Mouse (Mus musculus) intestine, embryonic 14.5 days (tissue): ENCODE measurements around the gene Ly6g6c. TPM values are rescaled to one million over a fixed set of nuclear protein-coding genes. Genes with fewer than 3 reads are reported as not detected.

Source experiments
- ATAC-seq: fragments of 200-750 bp; cut with Nextera tagmentation; replicated peaks from 2 replicates; pipeline ENCODE4 v1.8.0; 2017; ENCODE audit warnings: low read depth, moderate number of reproducible peaks, moderate TSS enrichment, moderate library complexity; ENCODE audit not compliant: low FRiP score, low TSS enrichment
- DNase-seq: peaks from one replicate; pipeline ENCODE4 v3.0.0-alpha.2; 2018; ENCODE audit warnings: low spot score
- H3K27ac ChIP-seq: fragments of 300-500 bp; sonication (generic); 2 replicates; pipeline ENCODE4 v1.5.1; 2014; ENCODE audit warnings: low read depth, mild to moderate bottlenecking, control low read depth
- H3K27me3 ChIP-seq: fragments of 300-500 bp; sonication (generic); replicated peaks from 2 replicates; pipeline ENCODE4 v1.6.1; 2014; ENCODE audit warnings: low read length, control low read depth; ENCODE audit not compliant: control insufficient read depth, insufficient read depth
- H3K36me3 ChIP-seq: fragments of 300-500 bp; sonication (generic); 2 replicates; pipeline ENCODE4 v1.6.1; 2014; ENCODE audit warnings: low read length, control low read depth; ENCODE audit not compliant: control insufficient read depth, insufficient read depth
- H3K4me1 ChIP-seq: fragments of 300-500 bp; sonication (generic); replicated peaks from 2 replicates; pipeline ENCODE4 v1.6.1; 2014; ENCODE audit warnings: low read length, control low read depth, mixed read lengths; ENCODE audit not compliant: control insufficient read depth, insufficient read depth
- H3K4me2 ChIP-seq: fragments of 300-500 bp; sonication (generic); 2 replicates; pipeline ENCODE4 v1.6.1; 2014; ENCODE audit warnings: low read length
- H3K4me3 ChIP-seq: fragments of 300-500 bp; sonication (generic); 2 replicates; pipeline ENCODE4 v1.5.1; 2014; ENCODE audit warnings: low read depth, low read length, control low read depth, mixed read lengths
- H3K9ac ChIP-seq: fragments of 300-500 bp; sonication (generic); 2 replicates; pipeline ENCODE4 v1.6.1; 2014; ENCODE audit warnings: mild to moderate bottlenecking, low read length
- H3K9me3 ChIP-seq: fragments of 300-500 bp; sonication (generic); 2 replicates; pipeline ENCODE4 v1.6.1; 2016; ENCODE audit warnings: low read length, control low read depth; ENCODE audit not compliant: control insufficient read depth
- WGBS: fragments of 180-500 bp; shearing (Covaris S2); extraction: QIAGEN DNeasy Blood & Tissue Kit; methylation state at CpG from one replicate; pipeline ENCODE4 v1.1.7; 2014; 5-methylcytosine and 5-hydroxymethylcytosine counted together
- polyA plus RNA-seq: library from polyadenylated mRNA; unstranded; fragments of >200 nt; fragmentation: Nextera tagmentation; extraction: Ambion mirVana; gene quantifications from 2 replicates; pipeline ENCODE4 v1.2.1, GENCODE M21; 2014

Gene Ly6g6c
- polyA plus RNA-seq, 1 experiment from 2014 or later: not detected

- Histone ChIP-seq H3K9ac (no peak overlapping the region), H3K4me2 (no peak overlapping the region), H3K9me3 (no peaks in the 10 kb centered on the region), H3K36me3 (peaks cover 52% of the 10 kb centered on the region), H3K27me3 (no peaks in the 10 kb centered on the region), H3K4me3 (no peak overlapping the region), H3K4me1 (peaks cover 5% of the 10 kb centered on the region), H3K27ac (no peak overlapping the region)
- DNase-seq: no peak
- ATAC-seq: no peak; the same call in 1 of the 2 replicates
- 56% methylated on average over 6 of the region's 6 CpGs for WGBS
These were observed 38.1 kb downstream of the Ly6g6c start for GRCm38 (mm10) chr17:35103221-35103690.

GRCm38 (mm10) chr17:35104079-35104478, 38.9 kb downstream of the Ly6g6c start:
- Histone ChIP-seq H3K9me3 (no peaks in the 10 kb centered on the region), H3K27me3 (no peaks in the 10 kb centered on the region), H3K36me3 (peaks cover 44% of the 10 kb centered on the region), H3K27ac (no peak overlapping the region), H3K9ac (no peak overlapping the region), H3K4me1 (peaks cover 5% of the 10 kb centered on the region), H3K4me2 (no peak overlapping the region), H3K4me3 (no peak overlapping the region)
- 82% methylated on average over 7 of the region's 7 CpGs for WGBS
- DNase-seq (no peak), ATAC-seq (no peak)

DNA sequence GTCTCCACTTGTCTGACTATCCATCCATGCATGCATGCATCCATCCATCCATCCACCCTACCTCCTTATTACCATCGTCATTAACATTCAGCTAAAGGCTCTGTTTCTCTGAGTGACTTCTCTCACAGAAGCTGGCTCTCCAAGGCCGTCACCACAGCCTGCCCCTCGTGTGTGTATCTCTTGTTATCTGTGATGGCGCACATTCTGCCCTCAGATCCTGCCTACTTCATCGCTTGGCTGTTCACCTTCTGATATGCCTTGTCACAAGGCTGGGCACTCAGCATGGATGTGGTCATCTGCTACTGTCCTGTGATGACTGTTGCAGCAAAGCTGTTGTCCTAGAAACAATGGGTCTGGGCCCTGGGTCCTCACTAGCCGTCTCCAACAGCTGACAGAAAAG, 39.6 kb downstream of the Ly6g6c start:
- no peak for DNase-seq
- no peaks in the 10 kb centered on the region for H3K27me3 ChIP-seq
- no peaks in the 10 kb centered on the region for H3K9me3 ChIP-seq
- peaks cover 5% of the 10 kb centered on the region for H3K4me1 ChIP-seq
- H3K4me3 ChIP-seq: no peak overlapping the region
- H3K27ac ChIP-seq: no peak overlapping the region
- no peak for ATAC-seq
- H3K36me3 ChIP-seq: peaks cover 37% of the 10 kb centered on the region
- 73% methylated on average over 6 of the region's 6 CpGs for whole genome bisulfite sequencing
- H3K4me2 ChIP-seq: no peak overlapping the region
- H3K9ac ChIP-seq: no peak overlapping the region

DNA sequence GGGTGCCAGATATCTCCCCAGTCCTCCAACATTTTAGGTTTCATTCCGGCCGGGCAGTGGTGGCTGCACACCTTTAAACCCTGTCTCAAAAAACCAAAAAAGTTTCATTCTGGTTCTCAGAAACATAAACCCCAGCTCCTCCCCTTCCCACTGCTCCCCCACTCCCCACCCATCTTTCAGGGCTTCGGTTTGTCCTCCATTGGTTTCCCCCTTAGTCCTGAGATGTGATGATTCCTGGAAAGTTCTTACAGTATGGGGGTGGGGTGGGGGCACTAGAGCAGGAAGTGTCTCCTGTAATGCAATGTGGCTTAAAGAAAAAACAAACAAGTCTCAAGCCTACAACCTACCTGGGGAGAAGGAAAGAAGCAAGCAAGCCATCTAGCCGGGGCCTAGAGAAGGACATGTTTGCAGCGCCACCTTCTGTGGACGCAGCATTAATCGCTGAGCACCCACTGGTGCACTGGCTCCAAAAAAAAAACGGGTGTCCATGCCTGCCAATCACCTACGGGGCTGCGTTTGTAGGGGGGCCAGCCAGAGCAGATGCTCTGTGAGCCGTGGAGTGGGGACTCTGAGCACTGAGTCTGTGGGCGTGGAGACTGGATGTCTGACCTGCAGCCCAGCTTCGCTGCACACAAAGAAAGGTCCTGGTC, 40.7 kb downstream of the Ly6g6c start:
- no peaks in the 10 kb centered on the region for H3K27me3 ChIP-seq
- peak overlapping the region; percentile 12; the same call in 1 of the 2 replicates for H3K4me2 ChIP-seq
- peaks cover 5% of the 10 kb centered on the region for H3K4me1 ChIP-seq
- DNase-seq (no peak), ATAC-seq (no peak)
- no peaks in the 10 kb centered on the region for H3K9me3 ChIP-seq
- H3K9ac ChIP-seq: no peak overlapping the region
- 29% methylated on average over 13 of the region's 13 CpGs for WGBS
- peaks cover 26% of the 10 kb centered on the region for H3K36me3 ChIP-seq
- no peak overlapping the region for H3K4me3 ChIP-seq
- no peak overlapping the region for H3K27ac ChIP-seq

DNA sequence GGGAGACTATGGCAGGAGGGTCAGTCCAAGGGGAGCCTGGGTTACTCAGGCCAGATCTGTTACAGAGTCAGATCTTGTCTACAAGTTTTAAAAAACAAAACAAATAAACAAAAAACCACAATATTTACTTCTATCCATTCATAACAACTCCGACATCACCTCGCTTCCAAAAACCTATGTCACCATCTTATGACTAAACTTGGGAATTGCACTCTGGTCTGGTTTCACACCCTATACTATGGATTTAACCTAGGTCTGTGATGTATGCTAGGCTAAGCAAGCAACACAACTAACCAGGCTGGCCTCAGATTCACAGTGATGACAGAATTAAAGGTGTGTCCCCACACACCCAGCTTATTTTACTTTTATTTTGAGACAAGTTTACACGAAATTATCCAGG, 41.3 kb downstream of the Ly6g6c start:
- DNase-seq: no peak
- H3K4me2 ChIP-seq: no peak overlapping the region

GRCm38 (mm10) chr17:35108097-35108496, 42.9 kb downstream of the Ly6g6c start, which contains the start of gene Ly6g5c:
Ly6g5c (plus strand) TSS chr17:35108279.
- H3K4me2 ChIP-seq: no peak within 1 kb of the TSS
- no peak within 1 kb of the TSS for H3K27ac ChIP-seq
- no peak for ATAC-seq
- DNase-seq: no peak
- no peak within 1 kb of the TSS for H3K9ac ChIP-seq
- H3K27me3 ChIP-seq: no peaks in the 10 kb centered on the region
- H3K4me1 ChIP-seq: peaks cover 1% of the 10 kb centered on the region; the same call in 1 of the 2 replicates
- no peaks in the 10 kb centered on the region for H3K9me3 ChIP-seq
- WGBS: 79% methylated on average over 6 of the region's 6 CpGs
- H3K4me3 ChIP-seq: no peak within 1 kb of the TSS
- peaks cover 4% of the 10 kb centered on the region for H3K36me3 ChIP-seq

More for the DNA sequence above, 41.3 kb downstream of the Ly6g6c start:
- Histone ChIP-seq H3K4me3 (no peak overlapping the region), H3K36me3 (peaks cover 20% of the 10 kb centered on the region), H3K9ac (no peak overlapping the region), H3K27ac (no peak overlapping the region), H3K27me3 (no peaks in the 10 kb centered on the region), H3K9me3 (no peaks in the 10 kb centered on the region), H3K4me1 (peaks cover 5% of the 10 kb centered on the region)
- 63% methylated on average over 3 of the region's 3 CpGs for WGBS
- no peak for ATAC-seq

DNA sequence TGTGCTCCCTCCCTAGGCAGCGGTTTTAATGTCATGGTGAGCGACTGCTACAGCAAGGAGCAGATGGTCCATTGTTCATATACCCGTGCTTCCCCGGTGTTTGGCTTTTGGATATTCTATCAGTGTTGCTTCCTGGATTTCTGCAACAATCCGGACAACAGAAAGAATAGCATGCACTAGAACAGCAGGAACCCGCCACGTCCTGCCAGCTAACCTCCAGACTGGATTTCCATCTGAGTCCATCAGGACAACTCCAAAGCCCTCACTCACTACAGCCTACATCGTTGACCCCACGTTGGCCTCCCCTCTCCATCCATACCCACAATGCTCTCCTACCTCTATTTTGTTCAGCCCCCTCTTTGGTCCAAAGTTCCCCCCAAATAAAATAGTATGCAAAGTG, 46.6 kb downstream of the Ly6g6c start:
- Histone ChIP-seq H3K9me3 (no peaks in the 10 kb centered on the region), H3K36me3 (peaks cover 25% of the 10 kb centered on the region), H3K9ac (no peak overlapping the region), H3K4me3 (no peak overlapping the region), H3K27me3 (no peaks in the 10 kb centered on the region), H3K4me1 (no peaks in the 10 kb centered on the region), H3K4me2 (no peak overlapping the region), H3K27ac (no peak overlapping the region)
- no peak for ATAC-seq
- WGBS: 76% methylated on average over 9 of the region's 9 CpGs
- no peak for DNase-seq

DNA sequence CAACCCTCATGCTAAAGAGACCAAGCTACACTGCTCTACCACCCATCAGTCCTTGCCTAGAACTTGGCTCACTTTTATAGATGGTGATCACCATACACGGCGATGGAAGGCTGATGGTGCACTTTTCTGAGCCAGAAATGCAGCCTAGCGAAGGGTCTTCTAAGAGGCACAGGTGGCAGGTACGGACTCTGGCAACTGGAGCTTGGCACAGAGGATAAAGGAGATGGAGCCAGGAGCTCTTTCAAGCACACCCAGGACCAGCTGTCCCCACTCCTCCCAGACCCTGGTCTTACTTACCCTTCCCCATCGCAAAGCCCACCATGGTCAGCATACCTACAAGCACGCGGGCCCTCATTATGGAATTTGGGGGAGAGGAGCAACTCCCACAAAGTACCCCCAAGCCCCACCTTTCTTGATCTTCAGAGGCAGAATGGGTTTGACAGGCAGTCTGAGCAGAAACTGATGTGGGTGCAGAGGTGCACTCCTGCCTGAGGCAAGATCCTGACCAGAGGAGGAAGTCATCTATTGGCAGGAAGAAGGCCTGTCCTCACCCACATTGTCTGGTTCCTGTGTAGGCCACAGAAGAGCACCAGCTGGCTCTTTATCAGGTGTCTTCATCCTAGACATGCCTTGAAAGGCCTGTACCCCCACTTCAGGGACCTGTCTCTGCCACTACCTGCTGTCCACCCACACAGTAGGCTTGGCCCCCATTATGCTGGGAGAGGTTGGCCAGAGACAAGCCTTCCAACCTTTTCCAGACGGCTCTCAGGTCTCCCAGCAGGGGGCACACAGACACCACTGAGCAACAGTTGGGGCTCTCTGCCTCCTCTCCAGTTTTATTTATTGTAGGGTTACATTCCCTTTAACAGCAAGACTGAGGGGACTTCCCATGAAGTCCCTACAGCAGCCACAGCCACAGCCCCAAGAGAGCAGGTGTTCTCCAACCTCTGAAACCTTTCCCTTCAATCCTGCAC, 50.1 kb downstream of the Ly6g6c start, which contains the start of gene Ly6g5b:
TSS of gene Ly6g5b (minus strand) at position 383 of the 974 bp plus-strand sequence.
- DNase-seq: no peak
- H3K27ac ChIP-seq: no peak within 1 kb of the TSS
- H3K36me3 ChIP-seq: peaks cover 54% of the 10 kb centered on the region
- H3K9me3 ChIP-seq: no peaks in the 10 kb centered on the region
- H3K4me1 ChIP-seq: peaks cover 5% of the 10 kb centered on the region
- H3K27me3 ChIP-seq: no peaks in the 10 kb centered on the region
- 85% methylated on average over 8 of the region's 8 CpGs for WGBS
- ATAC-seq: no peak
- no peak within 1 kb of the TSS for H3K4me3 ChIP-seq
- H3K9ac ChIP-seq: no peak within 1 kb of the TSS
- H3K4me2 ChIP-seq: no peak within 1 kb of the TSS
